Mouse (Mus musculus): ENCODE results near the gene 2610528J11Rik. TPM values are rescaled to one million over a fixed set of nuclear protein-coding genes. Genes with fewer than 3 reads are reported as not detected.
"Not testable (repeated sequence)": the region's sequence is repeated elsewhere in the genome, so short reads cannot be mapped to it uniquely, and the experiment has no call there.

2610528J11Rik gene
- polyA plus RNA-seq, 2 experiments from 2014 or later = not detected

DNA sequence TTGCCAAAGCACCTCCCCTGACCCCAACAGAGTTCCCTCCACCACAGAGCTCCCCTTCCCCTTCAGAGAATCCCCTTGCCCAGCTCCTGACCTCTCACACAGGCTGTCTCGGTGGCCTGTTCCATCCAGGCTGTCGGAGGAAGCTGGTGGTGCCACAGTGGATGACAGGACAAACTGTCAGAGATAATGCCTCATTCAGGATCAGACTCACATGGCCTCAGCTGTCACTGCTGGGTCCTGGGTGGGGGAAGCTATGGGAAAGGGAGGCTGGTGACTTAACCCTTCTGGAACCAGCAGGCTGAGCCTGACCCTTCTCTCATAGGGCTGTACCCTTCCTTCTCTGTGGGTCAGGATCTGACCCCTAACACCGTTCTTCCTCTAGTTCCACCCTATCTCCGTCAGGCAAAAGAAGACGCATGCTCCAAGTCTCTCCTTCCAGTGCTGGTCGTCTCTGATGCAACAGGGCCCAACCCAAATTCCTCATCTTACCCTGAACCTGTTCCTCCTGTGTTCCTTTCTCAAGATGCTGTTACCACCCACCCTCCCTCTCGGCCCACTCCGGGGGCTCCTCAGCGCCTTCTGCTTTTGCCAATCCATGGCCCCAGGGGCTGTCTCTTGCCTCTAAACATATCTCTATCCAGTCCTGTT is 15.8 kb downstream of the 2610528J11Rik start:
- no peak for ATAC-seq

DNA sequence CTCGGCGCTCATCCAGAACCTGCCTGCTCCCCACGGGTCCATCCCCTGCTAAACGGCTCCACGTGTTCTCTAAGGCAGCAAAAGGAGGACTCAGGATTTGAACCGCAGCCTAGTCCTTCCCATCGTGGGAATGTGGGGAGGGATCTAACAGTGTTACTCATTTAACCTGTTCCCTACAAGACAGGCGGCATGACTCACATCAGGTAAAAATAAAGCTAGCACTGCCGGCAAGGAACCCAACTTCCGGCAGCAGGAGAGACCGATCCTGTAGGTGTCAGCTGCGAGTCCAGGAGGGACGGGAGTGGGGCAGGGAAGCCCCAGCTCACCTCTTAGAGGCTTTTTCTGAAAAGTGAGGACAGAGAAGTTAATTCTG is 16.3 kb downstream of the 2610528J11Rik start:
- ATAC-seq = no peak

DNA sequence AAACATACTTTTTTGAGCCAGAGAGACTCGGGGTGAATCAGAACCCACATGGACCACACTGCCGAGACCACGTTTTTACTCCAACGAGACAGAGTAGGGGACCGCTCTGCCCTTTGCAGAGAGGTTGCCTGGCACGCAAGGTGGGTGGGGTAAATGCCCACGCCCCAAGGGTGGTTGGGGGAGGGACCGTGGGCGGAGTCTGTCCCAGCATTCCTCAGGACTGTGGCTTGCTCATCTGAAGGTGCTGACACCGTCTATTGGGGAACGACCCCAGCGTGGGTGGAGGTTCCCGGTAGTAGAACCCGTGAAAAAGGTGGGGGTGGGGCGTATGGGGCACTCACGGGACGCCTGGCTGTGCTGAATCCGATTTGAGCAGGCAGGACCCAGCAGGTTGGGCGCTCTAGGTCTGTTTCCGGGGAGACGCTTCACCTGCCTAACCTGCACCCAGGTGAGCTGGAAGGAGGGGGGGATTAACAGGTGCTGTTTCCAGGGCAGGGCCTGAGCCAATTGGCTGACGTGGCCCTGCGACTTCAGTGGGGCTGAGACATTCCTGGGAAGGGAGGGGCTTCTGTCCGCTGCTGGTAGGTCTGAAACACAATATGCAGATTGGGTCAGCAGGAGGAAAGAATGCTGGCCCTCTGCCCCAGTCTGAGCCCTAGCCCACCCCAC is 16.9 kb downstream of the 2610528J11Rik start, which contains the start of gene Tmem125:
Gene Tmem125 (minus strand): TSS at position 453 of the 669 bp plus-strand sequence.
- ATAC-seq = no peak

DNA sequence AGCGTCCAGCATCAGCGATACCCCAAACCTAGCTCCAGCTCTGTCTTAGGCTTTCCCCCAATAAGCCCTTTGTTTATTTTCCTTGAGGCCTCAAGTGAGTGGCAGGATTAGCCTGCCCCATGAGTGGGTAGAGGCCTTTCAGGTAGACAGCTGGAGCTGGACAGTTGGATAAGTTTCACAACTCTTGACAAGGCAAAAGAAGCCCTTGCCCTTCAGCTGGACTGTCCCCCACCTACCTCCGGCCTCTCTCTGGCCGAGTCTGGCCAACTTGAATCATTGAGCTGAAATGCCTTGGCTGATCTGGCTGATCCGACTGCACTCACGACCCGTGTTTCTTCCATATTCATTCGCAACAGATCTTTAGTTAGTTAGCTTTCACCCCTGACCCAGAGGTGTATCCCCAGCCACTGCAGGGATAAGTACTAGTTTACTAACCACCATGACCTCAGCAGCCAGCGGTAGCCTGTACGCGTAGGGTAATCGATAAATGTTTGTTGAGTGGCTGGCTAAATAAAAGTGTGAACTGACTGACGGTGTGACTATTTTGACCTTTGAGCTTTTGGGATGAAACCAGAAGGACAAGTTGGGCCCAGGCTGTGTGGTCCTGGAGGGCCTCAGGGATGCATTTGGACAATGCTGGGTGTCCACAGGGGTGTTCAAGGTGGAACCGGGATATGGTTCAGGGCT is 17.8 kb downstream of the 2610528J11Rik start:
- no peak for ATAC-seq

DNA sequence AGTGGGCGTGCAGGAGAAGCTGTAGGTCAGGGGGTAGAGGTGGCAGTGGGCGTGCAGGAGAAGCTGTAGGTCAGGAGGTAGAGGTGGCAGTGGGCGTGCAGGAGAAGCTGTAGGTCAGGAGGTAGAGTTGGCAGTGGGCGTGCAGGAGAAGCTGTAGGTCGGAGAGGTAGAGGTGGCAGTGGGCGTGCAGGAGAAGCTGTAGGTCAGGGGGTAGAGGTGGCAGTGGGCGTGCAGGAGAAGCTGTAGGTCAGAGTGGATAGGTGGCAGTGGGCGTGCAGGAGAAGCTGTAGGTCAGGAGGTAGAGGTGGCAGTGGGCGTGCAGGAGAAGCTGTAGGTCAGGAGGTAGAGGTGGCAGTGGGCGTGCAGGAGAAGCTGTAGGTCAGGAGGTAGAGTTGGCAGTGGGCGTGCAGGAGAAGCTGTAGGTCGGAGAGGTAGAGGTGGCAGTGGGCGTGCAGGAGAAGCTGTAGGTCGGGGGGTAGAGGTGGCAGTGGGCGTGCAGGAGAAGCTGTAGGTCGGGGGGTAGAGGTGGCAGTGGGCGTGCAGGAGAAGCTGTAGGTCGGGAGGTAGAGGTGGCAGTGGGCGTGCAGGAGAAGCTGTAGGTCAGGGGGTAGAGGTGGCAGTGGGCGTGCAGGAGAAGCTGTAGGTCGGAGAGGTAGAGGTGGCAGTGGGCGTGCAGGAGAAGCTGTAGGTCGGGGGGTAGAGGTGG is 20.8 kb downstream of the 2610528J11Rik start:
- not testable (repeated sequence) for ATAC-seq

DNA sequence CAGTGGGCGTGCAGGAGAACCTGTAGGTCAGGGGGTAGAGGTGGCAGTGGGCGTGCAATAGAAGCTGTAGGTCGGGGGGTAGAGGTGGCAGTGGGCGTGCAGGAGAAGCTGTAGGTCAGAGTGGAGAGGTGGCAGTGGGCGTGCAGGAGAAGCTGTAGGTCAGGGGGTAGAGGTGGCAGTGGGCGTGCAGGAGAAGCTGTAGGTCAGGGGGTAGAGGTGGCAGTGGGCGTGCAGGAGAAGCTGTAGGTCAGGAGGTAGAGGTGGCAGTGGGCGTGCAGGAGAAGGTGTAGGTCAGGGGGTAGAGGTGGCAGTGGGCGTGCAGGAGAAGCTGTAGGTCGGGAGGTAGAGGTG is 21.3 kb downstream of the 2610528J11Rik start:
- not testable (repeated sequence) for ATAC-seq

DNA sequence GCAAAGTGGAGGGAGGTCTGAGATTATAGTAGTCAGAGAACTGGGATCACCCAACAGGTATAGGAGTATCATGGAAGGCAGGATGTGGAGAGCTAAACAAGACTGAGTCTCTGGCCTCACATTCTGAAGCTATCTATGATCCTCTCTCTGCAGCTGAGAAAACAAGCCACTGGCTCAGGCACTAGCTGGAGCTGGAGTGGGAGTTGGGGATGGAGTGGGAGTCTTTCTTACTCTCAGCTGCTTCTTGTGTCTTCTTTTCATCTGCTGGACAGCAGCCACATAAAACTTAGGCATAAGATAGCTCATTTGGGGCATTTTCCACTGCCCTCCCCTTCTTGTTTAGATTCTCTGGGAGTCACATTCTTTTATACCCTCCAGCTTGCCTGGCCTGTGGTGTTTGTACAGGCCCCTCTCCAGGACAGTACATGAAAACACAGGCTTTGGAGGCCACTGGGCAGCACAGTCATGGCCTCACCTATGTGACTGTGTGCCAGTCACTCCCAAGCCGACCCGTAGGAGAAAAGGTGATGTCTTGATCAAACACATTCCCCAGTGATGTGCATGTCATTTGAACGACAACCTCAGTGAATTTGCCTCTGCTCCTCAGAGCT is 26.3 kb downstream of the 2610528J11Rik start:
- ATAC-seq = no peak

DNA sequence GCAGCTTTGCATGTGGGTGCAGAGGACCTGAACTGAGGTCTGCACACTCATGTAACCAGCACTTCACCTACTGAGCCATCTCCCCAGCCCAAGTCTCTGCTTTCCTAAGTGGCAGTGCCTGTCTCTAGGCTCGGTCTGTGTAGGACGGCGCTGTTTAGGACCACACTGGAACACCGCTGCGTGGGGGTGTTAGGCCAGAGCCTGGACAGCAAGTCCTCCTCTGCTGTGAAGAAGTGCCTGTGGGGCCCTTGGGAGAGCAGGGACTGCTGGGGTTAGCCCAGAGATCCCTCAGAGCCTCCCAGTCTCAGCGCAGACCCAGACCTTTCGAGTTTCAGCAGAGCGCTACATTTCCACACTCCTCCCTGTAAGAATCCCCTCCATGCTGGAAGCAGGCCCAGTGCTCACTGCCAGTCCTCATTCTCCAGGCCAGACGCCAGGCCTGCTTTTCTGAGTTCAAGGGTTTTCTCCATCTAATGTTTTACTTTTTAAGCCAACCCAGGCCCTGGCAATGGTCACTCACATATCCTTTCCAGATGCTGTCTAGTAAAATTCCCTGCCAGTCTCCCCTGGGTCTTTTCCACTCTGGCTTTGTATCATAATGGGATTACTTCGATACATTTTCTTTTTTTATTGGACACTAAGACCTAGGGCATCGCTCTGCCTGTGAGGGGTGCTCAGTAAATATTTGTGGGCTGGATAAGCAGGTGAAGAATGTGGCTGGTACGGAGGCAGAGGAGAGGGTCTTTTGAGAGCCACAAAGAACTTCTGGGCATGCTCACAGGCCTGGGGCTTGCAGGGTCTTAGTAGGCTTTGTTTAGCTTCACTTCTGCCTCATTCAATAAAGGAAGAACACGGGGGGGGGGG is 37.5 kb downstream of the 2610528J11Rik start:
- ATAC-seq = no peak

DNA sequence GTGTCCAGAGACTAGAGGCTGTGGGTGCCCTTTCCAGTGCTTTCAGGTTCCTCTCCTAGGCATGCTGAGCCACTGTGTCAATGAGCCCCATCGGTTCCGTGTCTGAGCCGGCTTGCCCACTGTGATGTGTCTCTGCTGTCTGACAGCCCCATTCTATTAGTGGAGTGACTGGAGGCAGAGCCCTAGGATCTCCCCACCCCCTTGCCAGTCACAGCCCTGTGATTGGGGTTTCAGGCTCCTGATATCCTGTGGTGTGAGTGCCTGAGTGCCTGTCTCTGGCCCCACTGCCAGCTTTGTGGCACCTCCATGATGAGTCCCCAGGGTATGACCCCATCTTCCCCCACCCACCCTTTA is 38.1 kb downstream of the 2610528J11Rik start:
- no peak for ATAC-seq

DNA sequence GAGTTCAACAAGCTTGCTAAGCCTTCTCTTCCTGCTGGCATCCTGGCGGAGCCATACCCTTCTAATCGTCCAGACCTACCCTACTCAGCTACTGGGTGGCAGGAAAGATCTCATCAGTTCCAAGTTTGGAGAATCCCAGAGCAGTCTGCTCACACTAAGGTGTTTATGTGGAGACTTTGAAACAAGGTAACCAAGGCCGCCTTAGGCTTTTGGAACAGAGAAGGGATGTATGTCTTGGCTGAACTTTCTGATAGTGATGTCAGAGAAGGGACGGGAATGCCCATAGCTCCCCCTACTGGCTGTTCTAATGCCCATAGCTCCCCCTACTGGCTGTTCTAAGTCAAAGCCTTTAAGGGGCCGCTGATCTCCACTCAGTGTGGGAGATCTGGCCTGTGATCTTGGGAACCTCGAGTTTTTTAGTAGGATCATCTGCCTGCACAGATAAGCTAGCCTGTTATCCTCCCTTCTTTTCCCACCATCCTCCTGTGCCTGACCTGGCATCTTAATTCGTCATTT is 39.4 kb downstream of the 2610528J11Rik start:
- no peak for ATAC-seq

DNA sequence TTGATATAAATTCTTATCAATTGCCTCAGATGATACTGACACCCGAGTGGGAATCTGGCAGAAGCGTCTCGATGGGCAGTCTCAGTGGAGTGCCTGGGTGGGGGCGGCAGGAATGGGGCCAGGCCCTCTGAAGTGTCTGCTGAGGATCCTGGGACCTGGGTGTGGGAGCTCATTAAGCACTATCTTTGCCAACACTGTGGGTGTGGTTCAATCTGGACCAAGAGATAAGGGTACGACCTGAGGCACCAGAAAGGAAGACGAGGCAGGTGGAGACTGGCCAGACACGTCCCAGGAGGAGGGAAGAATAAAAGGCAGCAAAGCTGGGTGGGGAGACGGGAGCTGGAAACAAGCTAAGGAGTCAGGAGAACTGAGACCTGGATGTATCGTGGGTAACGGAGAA is 41.9 kb downstream of the 2610528J11Rik start:
- no peak for ATAC-seq

DNA sequence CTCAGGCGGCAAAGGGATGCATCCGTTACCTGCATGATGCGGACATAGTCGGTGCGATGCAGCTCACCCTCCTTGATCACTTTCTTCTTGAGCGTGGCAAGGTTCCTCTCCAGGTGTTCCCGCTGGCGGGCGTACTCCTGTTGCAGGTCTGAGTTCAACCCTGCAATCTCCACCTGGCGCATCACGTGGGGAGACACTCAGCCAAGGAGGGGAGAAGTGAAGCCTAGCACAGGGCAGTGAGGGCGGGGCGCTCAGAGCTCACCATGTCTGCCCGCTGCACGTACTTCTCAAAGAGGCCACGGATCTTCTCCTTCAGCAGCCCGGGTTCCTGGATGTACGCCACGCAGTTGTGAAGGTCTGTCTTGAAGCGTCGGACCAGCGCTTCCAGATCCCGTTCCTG is 42.5 kb downstream of the 2610528J11Rik start:
- ATAC-seq = no peak

DNA sequence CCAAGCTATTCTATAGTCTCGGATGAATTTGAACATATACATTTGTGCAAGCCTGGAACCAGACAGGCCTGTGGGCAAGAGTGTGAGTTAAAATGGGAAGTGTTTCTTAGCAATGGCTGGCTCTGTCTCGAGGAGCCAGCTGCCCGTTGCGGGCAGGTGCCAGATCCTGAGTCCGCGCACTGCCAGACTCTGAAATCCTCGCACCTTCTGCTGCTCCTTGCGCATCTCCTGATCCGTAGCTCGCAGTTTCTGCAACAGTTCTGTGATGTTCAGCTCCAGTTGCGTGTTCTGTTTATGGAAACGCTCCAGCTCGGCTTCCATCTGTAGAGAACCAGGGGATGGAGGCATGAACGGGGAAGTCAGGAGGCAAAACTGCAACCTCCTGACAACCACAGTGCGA is 44.6 kb downstream of the 2610528J11Rik start:
- no peak for ATAC-seq

DNA sequence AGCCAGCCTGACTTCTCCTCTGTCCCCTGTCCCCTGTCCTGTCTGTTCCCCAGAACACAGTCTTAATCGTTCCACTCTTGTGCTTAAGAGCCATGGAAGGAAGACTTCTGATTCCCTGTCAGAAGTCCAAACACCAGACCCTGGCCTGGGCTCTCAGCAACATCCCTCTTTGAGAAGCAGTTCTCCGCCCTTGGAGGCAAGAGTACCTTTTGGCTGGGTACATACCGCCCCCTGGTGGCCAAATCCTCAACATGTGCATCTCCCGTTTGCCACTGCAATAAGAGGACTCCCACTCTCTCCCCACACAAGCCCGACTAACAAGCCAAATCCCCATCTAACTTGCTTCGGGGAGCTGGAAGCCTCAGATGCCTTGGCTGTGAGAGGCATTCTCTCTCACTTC is 49.3 kb downstream of the 2610528J11Rik start:
- no peak for ATAC-seq

DNA sequence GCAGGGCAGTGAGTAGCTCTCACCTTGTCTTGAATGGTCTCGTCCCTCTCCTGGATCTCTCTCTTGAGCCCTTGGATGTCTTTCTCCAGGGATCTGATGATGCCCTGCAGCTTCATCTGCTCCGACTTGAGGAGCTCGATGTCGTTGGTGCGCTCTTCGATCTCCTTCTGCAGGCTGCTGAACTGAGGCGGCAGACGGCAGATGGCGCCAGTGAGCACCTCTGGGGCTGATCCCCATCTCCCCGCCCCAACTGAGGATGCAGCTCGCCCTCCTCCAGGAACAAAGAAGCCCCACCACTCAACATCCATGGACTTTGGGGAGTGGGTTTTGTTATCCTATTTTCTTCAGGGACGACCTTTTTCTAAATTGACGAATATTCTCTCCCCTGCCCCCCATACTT is 52.5 kb downstream of the 2610528J11Rik start:
- ATAC-seq = no peak

Other genes with a start within 250 kb of the 2610528J11Rik start
- under 1 TPM; 0.39 to 0.65 TPM for gene Ptprf, start 235.6 kb upstream of the 2610528J11Rik start, polyA plus RNA-seq (2017; shearing (Covaris generic))
- 10 to 100 TPM in 1 of 2 experiments, 1 to 10 TPM in 1; 9.7 to 13.5 TPM for gene Szt2, start 117.7 kb upstream of the 2610528J11Rik start, polyA plus RNA-seq (2017; shearing (Covaris generic))
- gene Med8, start 117.7 kb upstream of the 2610528J11Rik start, polyA plus RNA-seq (2017; shearing (Covaris generic)) = 100 to 1,000 TPM; 110 to 111 TPM
- 100 to 1,000 TPM; 115 to 129 TPM for gene Elovl1, start 98.9 kb upstream of the 2610528J11Rik start, polyA plus RNA-seq (2017; shearing (Covaris generic))
- gene Cdc20, start 89.6 kb upstream of the 2610528J11Rik start, polyA plus RNA-seq (2017; shearing (Covaris generic)) = 1 to 10 TPM; 4.6 to 7.1 TPM
- not detected for gene Mpl, start 69.5 kb upstream of the 2610528J11Rik start, polyA plus RNA-seq (2017; shearing (Covaris generic))
- gene Tie1, start 36.9 kb upstream of the 2610528J11Rik start, polyA plus RNA-seq (2017; shearing (Covaris generic)) = under 1 TPM in 1 of 2 experiments, not detected in 1; 0.16 TPM
- not detected for gene Tmem125, start 17.0 kb downstream of the 2610528J11Rik start, polyA plus RNA-seq (2017; shearing (Covaris generic))
- gene Cfap57, start 93.8 kb downstream of the 2610528J11Rik start, polyA plus RNA-seq (2017; shearing (Covaris generic)) = not detected
- gene Ebna1bp2, start 93.8 kb downstream of the 2610528J11Rik start, polyA plus RNA-seq (2017; shearing (Covaris generic)) = 100 to 1,000 TPM; 167 to 193 TPM
- gene Olfr62, start 132.0 kb downstream of the 2610528J11Rik start, polyA plus RNA-seq (2017; shearing (Covaris generic)) = not detected
- gene Olfr1342, start 165.8 kb downstream of the 2610528J11Rik start, polyA plus RNA-seq (2017; shearing (Covaris generic)) = under 1 TPM in 1 of 2 experiments, not detected in 1; 0.26 TPM
- gene Olfr1341, start 176.5 kb downstream of the 2610528J11Rik start, polyA plus RNA-seq (2017; shearing (Covaris generic)) = under 1 TPM in 1 of 2 experiments, not detected in 1; 0.09 TPM
- gene Olfr1340, start 193.1 kb downstream of the 2610528J11Rik start, polyA plus RNA-seq (2017; shearing (Covaris generic)) = not detected
- gene Olfr1339, start 205.2 kb downstream of the 2610528J11Rik start, polyA plus RNA-seq (2017; shearing (Covaris generic)) = not detected
- gene Olfr1338, start 231.7 kb downstream of the 2610528J11Rik start, polyA plus RNA-seq (2017; shearing (Covaris generic)) = not detected